Mouse (Mus musculus) kidney, embryonic 16.5 days (tissue): ENCODE data around the gene Olfr659. TPM values are rescaled to one million over a fixed set of nuclear protein-coding genes. Genes with fewer than 3 reads are reported as not detected.

Experiments
- ATAC-seq: fragments of 200-750 bp; cut with Nextera tagmentation; 2 replicates; pipeline ENCODE4 v1.8.0; 2017; ENCODE audit warnings: moderate TSS enrichment; ENCODE audit not compliant: low FRiP score, low TSS enrichment
- H3K27ac ChIP-seq: fragments of 300-500 bp; sonication (generic); 2 replicates; pipeline ENCODE4 v1.5.1; 2014; ENCODE audit warnings: low read length
- H3K27me3 ChIP-seq: fragments of 300-500 bp; sonication (generic); 2 replicates; pipeline ENCODE4 v1.6.1; 2014; ENCODE audit warnings: low read length, control low read depth, mixed read lengths; ENCODE audit not compliant: insufficient read depth
- H3K36me3 ChIP-seq: fragments of 300-500 bp; sonication (generic); 2 replicates; pipeline ENCODE4 v1.6.1; 2014; ENCODE audit warnings: low read length, control low read depth, mixed read lengths; ENCODE audit not compliant: insufficient read depth
- H3K4me1 ChIP-seq: fragments of 300-500 bp; sonication (generic); 2 replicates; pipeline ENCODE4 v1.6.1; 2014; ENCODE audit warnings: low read length, control low read depth, mixed read lengths; ENCODE audit not compliant: insufficient read depth
- H3K4me2 ChIP-seq: fragments of 300-500 bp; sonication (generic); replicated peaks from 2 replicates; pipeline ENCODE4 v1.6.1; 2014; ENCODE audit warnings: low read depth, low read length
- H3K4me3 ChIP-seq: fragments of 300-500 bp; sonication (generic); 2 replicates; pipeline ENCODE4 v1.5.1; 2014; ENCODE audit warnings: mild to moderate bottlenecking, low read length
- H3K9ac ChIP-seq: fragments of 300-500 bp; sonication (generic); replicated peaks from 2 replicates; pipeline ENCODE4 v1.6.1; 2014; ENCODE audit warnings: low read length
- H3K9me3 ChIP-seq: fragments of 300-500 bp; sonication (generic); 2 replicates; pipeline ENCODE4 v1.6.1; 2016; ENCODE audit warnings: low read length, control low read depth
- WGBS: fragments of 180-500 bp; shearing (Covaris S2); extraction: QIAGEN DNeasy Blood & Tissue Kit; methylation state at CpG from one replicate; pipeline ENCODE4 v1.1.7; 2014; 5-methylcytosine and 5-hydroxymethylcytosine counted together
- polyA plus RNA-seq: library from polyadenylated mRNA; unstranded; fragments of >200 nt; fragmentation: Nextera tagmentation; extraction: Ambion mirVana; gene quantifications from 2 replicates; pipeline ENCODE4 v1.2.1, GENCODE M21; 2015

Olfr659 gene
- polyA plus RNA-seq = not detected in 2 replicates

DNA sequence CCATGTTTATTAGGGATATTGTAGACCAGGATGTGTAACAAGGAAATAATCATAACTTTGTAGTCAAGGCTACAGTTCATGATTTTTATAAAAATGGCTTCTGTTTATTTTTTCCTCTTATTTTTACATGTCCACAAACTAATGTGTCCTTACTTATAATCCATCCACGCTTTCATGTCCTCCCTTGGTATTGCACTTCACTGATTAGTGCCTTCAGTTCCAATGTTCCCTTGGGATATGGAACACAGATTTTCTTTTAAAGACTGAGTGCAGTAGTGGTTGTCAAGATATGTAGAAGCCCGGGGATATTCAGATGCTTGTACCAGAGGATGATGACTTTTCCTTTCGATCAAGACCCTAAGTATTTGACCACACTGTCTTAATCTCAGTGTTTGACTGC is at the start of gene Olfr659:
Gene Olfr659 (plus strand): TSS at position 301 of the 400 bp plus-strand sequence.
- Histone ChIP-seq H3K4me3 (no peak within 1 kb of the TSS), H3K36me3 (no peaks in the 10 kb centered on the region), H3K4me2 (no peak within 1 kb of the TSS), H3K9ac (no peak within 1 kb of the TSS), H3K27ac (no peak within 1 kb of the TSS), H3K27me3 (no peaks in the 10 kb centered on the region), H3K4me1 (no peaks in the 10 kb centered on the region), H3K9me3 (no peaks in the 10 kb centered on the region)
- WGBS = 84% methylated on average over 3 of the region's 3 CpGs
- no peak for ATAC-seq

DNA sequence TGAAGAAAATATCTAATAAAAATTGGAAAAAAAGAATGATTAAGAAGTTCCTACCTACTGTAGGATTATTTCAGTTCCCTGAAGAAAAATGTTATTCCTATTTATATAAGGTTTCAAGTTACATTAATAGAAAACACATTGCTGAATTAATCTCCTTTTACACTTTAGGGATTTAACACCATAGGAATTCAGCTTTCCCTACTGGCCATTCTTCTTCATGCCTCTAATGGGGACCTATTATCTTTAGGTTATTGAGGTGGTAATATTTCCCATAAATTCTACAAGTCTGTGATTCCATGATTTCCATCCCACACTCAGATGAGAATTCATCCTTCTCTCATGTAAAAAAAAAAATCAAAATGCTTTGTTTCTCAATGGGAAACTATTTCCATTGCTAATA is 42.1 kb upstream of the Olfr659 start, which contains the start of gene Olfr657:
Gene Olfr657 (plus strand): TSS at position 301 of the 400 bp plus-strand sequence.
- no peak within 1 kb of the TSS for H3K27ac ChIP-seq
- no peak for ATAC-seq
- H3K27me3 ChIP-seq = no peaks in the 10 kb centered on the region
- no peak within 1 kb of the TSS for H3K4me2 ChIP-seq
- no peak within 1 kb of the TSS for H3K4me3 ChIP-seq
- H3K9ac ChIP-seq = no peak within 1 kb of the TSS
- H3K4me1 ChIP-seq = no peaks in the 10 kb centered on the region
- no peaks in the 10 kb centered on the region for H3K36me3 ChIP-seq
- H3K9me3 ChIP-seq = no peaks in the 10 kb centered on the region

DNA sequence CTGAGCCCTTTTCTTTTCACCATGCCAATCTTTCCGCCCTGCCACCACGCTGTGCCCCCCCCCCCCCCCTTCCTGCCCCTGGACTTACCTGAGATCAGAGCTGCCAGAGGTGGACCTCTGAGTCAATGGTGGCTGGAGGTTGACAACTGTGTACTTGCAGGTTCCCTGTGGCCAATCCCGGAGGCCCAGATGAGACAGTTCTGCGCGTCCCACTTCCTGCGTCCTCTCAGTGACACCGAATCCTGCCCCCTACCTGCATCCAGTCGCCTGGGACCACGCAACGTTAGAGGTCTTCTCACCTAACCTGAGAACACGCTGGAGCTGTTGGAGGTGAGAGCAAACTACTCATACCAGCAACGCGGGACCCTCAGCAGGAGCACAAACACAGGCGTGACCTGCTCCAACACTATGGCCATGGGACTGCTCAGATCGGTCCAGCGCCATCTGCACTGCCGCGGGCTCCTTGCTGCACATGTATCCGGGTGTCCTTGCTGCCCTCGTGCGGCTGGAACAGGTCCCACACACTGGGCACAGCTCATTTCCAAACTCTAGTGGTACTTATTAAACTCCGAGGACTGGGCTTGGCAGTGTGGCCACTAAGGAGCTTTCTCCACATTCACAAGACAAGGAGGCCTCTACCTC is 19.6 kb upstream of the Olfr659 start, which contains the start of gene Olfr658:
Gene Olfr658 (minus strand): TSS at position 465 of the 642 bp plus-strand sequence.
- Histone ChIP-seq H3K4me3 (peak within 1 kb of the TSS; percentile 26), H3K27me3 (no peaks in the 10 kb centered on the region), H3K4me2 (peak within 1 kb of the TSS; percentile 51), H3K27ac (no peak within 1 kb of the TSS), H3K9ac (no peak within 1 kb of the TSS), H3K36me3 (no peaks in the 10 kb centered on the region), H3K4me1 (no peaks in the 10 kb centered on the region), H3K9me3 (no peaks in the 10 kb centered on the region)
- peak; percentile 97 for ATAC-seq
- WGBS = 23% methylated on average over 22 of the region's 22 CpGs

DNA sequence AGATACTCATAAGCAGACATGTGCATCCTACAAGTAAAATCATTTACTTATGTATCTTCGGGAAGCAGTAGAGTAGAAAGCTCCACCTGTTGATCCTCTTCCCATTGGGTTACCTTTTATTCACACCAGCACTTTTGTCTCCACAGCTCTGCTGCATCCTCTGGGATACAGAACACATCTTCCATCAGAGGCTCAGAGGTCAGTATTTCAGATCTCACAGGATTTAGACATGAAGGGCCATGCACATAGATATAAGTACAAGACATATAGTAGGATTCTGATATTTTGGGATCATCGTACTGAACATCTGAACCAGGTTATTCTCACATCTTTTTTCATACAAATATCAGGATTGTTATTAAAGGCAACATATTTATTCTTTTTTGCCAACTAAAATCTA is 19.6 kb downstream of the Olfr659 start, which contains the start of gene Olfr661:
Gene Olfr661 (plus strand): TSS at position 301 of the 400 bp plus-strand sequence.
- Histone ChIP-seq H3K9ac (no peak within 1 kb of the TSS), H3K27me3 (no peaks in the 10 kb centered on the region), H3K9me3 (no peaks in the 10 kb centered on the region), H3K27ac (no peak within 1 kb of the TSS), H3K36me3 (no peaks in the 10 kb centered on the region), H3K4me2 (no peak within 1 kb of the TSS), H3K4me1 (no peaks in the 10 kb centered on the region), H3K4me3 (no peak within 1 kb of the TSS)
- 91% methylated on average over 2 of the region's 2 CpGs for WGBS
- ATAC-seq = no peak

Other genes starting within 250 kb of the Olfr659 start
- 1.2 and 1.5 TPM in 2 replicates for gene Trim30a, start 201.6 kb upstream of the Olfr659 start, polyA plus RNA-seq
- gene Trim30d, start 158.9 kb upstream of the Olfr659 start, polyA plus RNA-seq = 0.35 and 0.42 TPM in 2 replicates
- not detected in 2 replicates for gene Olfr651, start 116.6 kb upstream of the Olfr659 start, polyA plus RNA-seq
- not detected in 2 replicates for gene Olfr652, start 105.9 kb upstream of the Olfr659 start, polyA plus RNA-seq
- not detected in 2 replicates for gene Olfr653, start 89.4 kb upstream of the Olfr659 start, polyA plus RNA-seq
- not detected in 2 replicates for gene Olfr654, start 79.7 kb upstream of the Olfr659 start, polyA plus RNA-seq
- gene Olfr655, start 65.0 kb upstream of the Olfr659 start, polyA plus RNA-seq = not detected in 2 replicates
- gene Olfr656, start 52.8 kb upstream of the Olfr659 start, polyA plus RNA-seq = not detected in 2 replicates
- gene Olfr657, start 42.0 kb upstream of the Olfr659 start, polyA plus RNA-seq = not detected in 2 replicates
- gene Olfr658, start 19.4 kb upstream of the Olfr659 start, polyA plus RNA-seq = not detected in 2 replicates
- not detected in 2 replicates for gene Olfr661, start 19.7 kb downstream of the Olfr659 start, polyA plus RNA-seq
- not detected in 2 replicates for gene Usp17le, start 110.7 kb downstream of the Olfr659 start, polyA plus RNA-seq
- gene Usp17lb, start 175.8 kb downstream of the Olfr659 start, polyA plus RNA-seq = not detected in 2 replicates
- not detected in 2 replicates for gene Usp17la, start 190.3 kb downstream of the Olfr659 start, polyA plus RNA-seq
- not detected in 2 replicates for gene Olfr665, start 211.3 kb downstream of the Olfr659 start, polyA plus RNA-seq
- gene Olfr666, start 229.2 kb downstream of the Olfr659 start, polyA plus RNA-seq = not detected in 2 replicates